Mouse (Mus musculus): ENCODE data around the gene Grwd1.
"Not testable (repeated sequence)": the region's sequence is repeated elsewhere in the genome, so short reads cannot be mapped to it uniquely, and the experiment has no call there.

The Grwd1 gene

GRCm38 (mm10) chr7:45830427-45831127 lies at the start of gene Grwd1:
TSS of gene Grwd1 (minus strand) at chr7:45830944.
- in situ Hi-C loops (cut with MboI, MseI), result no loop called here

GRCm38 (mm10) chr7:45880531-45880930 lies 49.8 kb upstream of the Grwd1 start:
- in situ Hi-C loops (cut with MboI, MseI), result no loop called here

GRCm38 (mm10) chr7:45878278-45878677 lies 47.5 kb upstream of the Grwd1 start, which contains the start of gene Grin2d:
TSS of gene Grin2d (minus strand) at chr7:45878378.
- in situ Hi-C loops (cut with MboI, MseI), result not testable (repeated sequence)

- in situ Hi-C loops (cut with MboI, MseI), result no loop called here
These were observed 46.2 kb upstream of the Grwd1 start for GRCm38 (mm10) chr7:45876895-45877294.

- in situ Hi-C loops (cut with MboI, MseI), result loop anchor here (5.0 kb wide), 1 partner anchor 64 kb away; no protein-coding TSS in a partner anchor
These were observed 42.6 kb upstream of the Grwd1 start for GRCm38 (mm10) chr7:45873061-45873947.

GRCm38 (mm10) chr7:45872624-45873023 lies 41.9 kb upstream of the Grwd1 start, which contains the start of gene Kdelr1:
TSS of gene Kdelr1 (plus strand) at chr7:45872772.
- in situ Hi-C loops (cut with MboI, MseI), result loop anchor here (5.0 kb wide), 1 partner anchor 65 kb away; no protein-coding TSS in a partner anchor

- in situ Hi-C loops (cut with MboI, MseI), result loop anchor here (5.0 kb wide), 1 partner anchor 67 kb away; no protein-coding TSS in a partner anchor
These were observed 39.7 kb upstream of the Grwd1 start for GRCm38 (mm10) chr7:45870282-45871058.

GRCm38 (mm10) chr7:45869787-45870186 lies 39.0 kb upstream of the Grwd1 start:
- in situ Hi-C loops (cut with MboI, MseI), result loop anchor here (5.0 kb wide), 1 partner anchor 68 kb away; no protein-coding TSS in a partner anchor

- in situ Hi-C loops (cut with MboI, MseI), result no loop called here
These were observed 38.4 kb upstream of the Grwd1 start for GRCm38 (mm10) chr7:45869107-45869670.

GRCm38 (mm10) chr7:45867871-45868270 lies 37.1 kb upstream of the Grwd1 start:
- in situ Hi-C loops (cut with MboI, MseI), result no loop called here

GRCm38 (mm10) chr7:45865925-45866910 lies 35.5 kb upstream of the Grwd1 start:
- in situ Hi-C loops (cut with MboI, MseI), result no loop called here

GRCm38 (mm10) chr7:45864435-45864834 lies 33.7 kb upstream of the Grwd1 start:
- in situ Hi-C loops (cut with MboI, MseI), result no loop called here

- in situ Hi-C loops (cut with MboI, MseI), result no loop called here
These were observed 32.1 kb upstream of the Grwd1 start for GRCm38 (mm10) chr7:45862804-45863203.

GRCm38 (mm10) chr7:45859008-45859407 lies 28.3 kb upstream of the Grwd1 start:
- in situ Hi-C loops (cut with MboI, MseI), result no loop called here

- in situ Hi-C loops (cut with MboI, MseI), result no loop called here
These were observed 26.5 kb upstream of the Grwd1 start for GRCm38 (mm10) chr7:45856950-45857901.

GRCm38 (mm10) chr7:45853089-45853488 lies 22.3 kb upstream of the Grwd1 start:
- in situ Hi-C loops (cut with MboI, MseI), result no loop called here

- in situ Hi-C loops (cut with MboI, MseI), result no loop called here
These were observed 19.9 kb upstream of the Grwd1 start for GRCm38 (mm10) chr7:45850661-45851060.

GRCm38 (mm10) chr7:45848447-45849027 lies 17.8 kb upstream of the Grwd1 start:
- in situ Hi-C loops (cut with MboI, MseI), result no loop called here
